Mouse (Mus musculus) lung, adult 2 months (tissue): Measurements from ENCODE around the gene Smok2b.

Source experiments
- CTCF ChIP-seq: fragments of 200-500 bp; IDR thresholded peaks from 2 replicates; pipeline ENCODE4 v1.5.1; 2011; ENCODE audit warnings: mild to moderate bottlenecking, low read length, control low read depth; ENCODE audit not compliant: insufficient read depth
- POLR2A ChIP-seq: fragments of 200-500 bp; IDR thresholded peaks from 2 replicates; pipeline ENCODE4 v1.6.1; 2011; ENCODE audit warnings: low read depth, mild to moderate bottlenecking, control low read depth, low read length, borderline replicate concordance; ENCODE audit errors: extremely low read depth

DNA sequence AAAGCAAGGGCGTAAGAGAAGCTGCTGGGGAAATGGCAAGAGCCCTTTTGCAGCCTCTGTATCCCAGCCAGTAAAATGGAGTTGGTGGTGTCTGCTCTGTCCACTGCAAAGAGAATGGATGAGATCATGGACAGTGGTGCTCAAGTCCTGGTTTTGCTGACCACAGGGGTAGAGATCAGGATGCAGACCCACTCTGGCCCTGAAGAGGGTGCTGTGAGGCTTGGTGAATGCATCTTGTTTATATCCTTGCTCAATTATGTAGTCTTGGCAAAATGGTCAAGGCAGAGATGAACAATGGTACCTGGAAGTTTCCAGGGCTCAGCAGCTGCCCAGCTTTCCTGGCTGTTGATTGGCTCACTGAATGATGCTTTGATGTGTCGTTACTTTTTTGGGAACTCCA, 14.5 kb upstream of the Smok2b start:
- TF ChIP-seq POLR2A (no peak), CTCF (0 out of 2 replicates have a peak, but pooled peaks have one; percentile 14)
